Mouse (Mus musculus): ENCODE results near the gene Zfp12.

DNA sequence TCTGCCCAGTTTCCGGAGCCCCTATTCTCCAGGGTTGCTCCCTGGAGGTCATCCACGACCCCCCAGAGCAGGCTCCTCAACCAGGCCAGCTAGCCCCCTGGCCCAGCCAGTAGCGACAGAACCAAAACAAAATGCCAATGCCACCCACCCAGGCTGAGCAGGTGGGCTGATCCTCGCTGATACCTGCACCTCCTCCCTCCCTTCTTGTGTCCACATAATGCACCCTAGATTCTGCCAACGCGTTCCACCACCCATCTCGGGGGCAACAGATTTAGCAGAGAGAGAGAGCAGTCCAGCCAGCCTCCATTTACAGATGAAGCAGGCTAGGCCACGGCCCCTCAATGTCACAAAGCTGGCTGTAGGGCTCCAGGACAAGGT lies 34.0 kb downstream of the Zfp12 start:
- TF ChIP-seq HCFC1 (IDR thresholded peaks at IDR 0.05; ENCODE audit: borderline replicate concordance, insufficient read depth, low read length) (no peak), MAFK (IDR thresholded peaks at IDR 0.05; ENCODE audit: insufficient read depth, low read depth, low read length) (no peak), ZC3H11A (IDR thresholded peaks at IDR 0.05; ENCODE audit: borderline replicate concordance, low read depth, low read length) (no peak), CHD2 (IDR thresholded peaks at IDR 0.05; ENCODE audit: low read depth, low read length) (no peak), ZNF384 (IDR thresholded peaks at IDR 0.05; ENCODE audit: low read depth, low read length) (no peak)

Data from ES-E14 (cell line).